Mouse (Mus musculus) naive thymus-derived CD4-positive, alpha-beta T cell, adult 5 months (primary cell): ENCODE data around the gene Il11ra2. TPM values are rescaled to one million over a fixed set of nuclear protein-coding genes. Genes with fewer than 3 reads are reported as not detected.

Source experiments
- polyA plus RNA-seq: library from polyadenylated mRNA; unstranded; fragments of 100-300 nt; shearing (Covaris generic); gene quantifications from one replicate; pipeline ENCODE4 v1.2.1, GENCODE M21; 2017

Gene Il11ra2
- not detected for polyA plus RNA-seq

DNA sequence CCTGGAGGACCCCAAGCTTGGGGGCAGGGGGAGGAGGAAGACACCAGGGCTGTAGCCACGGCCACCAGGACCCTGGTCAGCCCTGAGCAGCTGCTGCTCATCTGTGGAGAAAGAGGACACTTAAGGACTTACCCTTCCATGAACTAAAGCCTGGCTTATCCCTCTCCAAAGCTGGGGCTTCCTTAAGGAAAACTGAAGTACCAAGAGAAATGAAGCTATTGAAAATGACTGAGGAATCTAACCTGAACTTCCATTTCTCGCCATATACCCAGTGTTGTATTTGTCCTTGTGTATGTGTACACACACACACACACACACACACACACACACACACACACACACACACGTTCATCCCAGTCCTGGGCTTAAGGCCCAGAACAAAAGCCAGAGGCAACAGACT, at the start of gene Il11ra2:
Il11ra2 (minus strand) TSS at position 101 of the 400 bp plus-strand sequence.

DNA sequence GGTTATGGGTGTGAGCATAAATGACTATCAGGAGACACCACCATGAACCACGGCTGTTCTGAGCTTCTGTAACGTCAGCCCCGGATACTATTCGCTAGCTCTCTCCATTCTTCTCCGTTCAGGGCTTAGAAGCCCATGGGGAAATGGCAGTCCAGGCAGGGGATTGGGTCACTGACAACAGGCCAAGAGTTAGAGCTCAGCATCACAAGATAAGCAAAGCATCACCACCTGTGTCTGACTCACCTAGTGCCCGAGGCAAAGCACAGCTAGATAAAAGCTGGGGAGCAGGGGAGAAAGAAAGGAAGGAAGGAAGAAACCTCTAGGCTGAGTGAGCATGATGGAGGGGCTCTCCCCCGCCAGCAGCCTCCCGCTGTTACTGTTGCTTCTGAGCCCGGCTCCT, 6.7 kb downstream of the Il11ra2 start, which contains the start of gene Ccl27b:
Ccl27b (plus strand) TSS at position 301 of the 400 bp plus-strand sequence.

DNA sequence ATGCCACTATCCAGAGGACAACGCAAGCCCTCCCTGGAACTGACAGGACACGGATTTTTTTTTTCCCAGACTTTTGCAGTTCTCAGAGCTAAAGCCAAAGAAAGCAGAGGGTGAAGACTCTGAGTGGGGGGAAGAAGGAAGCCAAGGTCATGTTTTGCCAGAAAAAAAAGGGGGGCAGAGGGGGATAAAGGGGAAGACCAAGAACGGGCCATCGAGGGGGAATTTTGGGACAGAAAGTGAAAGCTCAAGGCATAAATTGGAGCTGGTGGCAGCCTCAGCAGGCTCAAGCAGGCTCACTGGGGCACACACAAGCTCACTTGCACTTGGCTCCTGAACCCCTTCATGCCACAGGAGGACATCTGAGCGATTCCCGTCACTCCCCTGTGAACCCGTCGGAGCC, 32.3 kb downstream of the Il11ra2 start, which contains the start of gene Gm2564:
Gm2564 (plus strand) TSS at position 301 of the 400 bp plus-strand sequence.

DNA sequence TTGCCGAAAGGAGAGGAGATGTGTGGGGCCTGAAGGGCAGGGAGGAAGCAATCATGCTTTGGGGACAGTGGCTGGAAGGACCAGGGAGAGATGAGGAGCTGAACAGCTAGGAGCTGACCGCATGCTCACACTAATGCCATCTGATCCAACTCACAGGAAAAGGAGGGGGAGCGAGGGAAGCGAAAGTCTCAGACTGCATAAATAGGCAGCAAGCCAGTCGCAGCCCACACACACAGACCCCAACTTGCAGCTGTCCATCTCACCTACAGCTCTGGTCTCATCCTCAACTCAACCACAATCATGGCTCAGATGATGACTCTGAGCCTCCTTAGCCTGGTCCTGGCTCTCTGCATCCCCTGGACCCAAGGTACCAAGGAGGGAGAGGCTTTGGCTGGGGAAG, 49.8 kb downstream of the Il11ra2 start, which contains the start of gene Gm10591:
Gm10591 (plus strand) TSS at position 301 of the 400 bp plus-strand sequence.

Other genes starting within 250 kb of the Il11ra2 start
- not detected for gene Gm21586, start 222.5 kb downstream of the Il11ra2 start, polyA plus RNA-seq
- not detected for gene Gm2163, start 195.1 kb downstream of the Il11ra2 start, polyA plus RNA-seq
- not detected for gene Fam205a2, start 133.7 kb downstream of the Il11ra2 start, polyA plus RNA-seq
- gene Gm10591, start 49.7 kb downstream of the Il11ra2 start, polyA plus RNA-seq = not detected
- not detected for gene Gm2564, start 32.2 kb downstream of the Il11ra2 start, polyA plus RNA-seq
- not detected for gene Ccl27b, start 6.6 kb downstream of the Il11ra2 start, polyA plus RNA-seq
- gene 4930578G10Rik, start 73.7 kb upstream of the Il11ra2 start, polyA plus RNA-seq = not detected
- not detected for gene Ccl19, start 94.7 kb upstream of the Il11ra2 start, polyA plus RNA-seq
- gene Ccl21a, start 112.1 kb upstream of the Il11ra2 start, polyA plus RNA-seq = not detected
- not detected for gene Fam205a1, start 192.0 kb upstream of the Il11ra2 start, polyA plus RNA-seq
- not detected for gene Gm12394, start 194.9 kb upstream of the Il11ra2 start, polyA plus RNA-seq
- gene Fam205c, start 212.3 kb upstream of the Il11ra2 start, polyA plus RNA-seq = not detected